ENCODE assay signal across 17 mouse cellular contexts in the genomic region with DNA sequence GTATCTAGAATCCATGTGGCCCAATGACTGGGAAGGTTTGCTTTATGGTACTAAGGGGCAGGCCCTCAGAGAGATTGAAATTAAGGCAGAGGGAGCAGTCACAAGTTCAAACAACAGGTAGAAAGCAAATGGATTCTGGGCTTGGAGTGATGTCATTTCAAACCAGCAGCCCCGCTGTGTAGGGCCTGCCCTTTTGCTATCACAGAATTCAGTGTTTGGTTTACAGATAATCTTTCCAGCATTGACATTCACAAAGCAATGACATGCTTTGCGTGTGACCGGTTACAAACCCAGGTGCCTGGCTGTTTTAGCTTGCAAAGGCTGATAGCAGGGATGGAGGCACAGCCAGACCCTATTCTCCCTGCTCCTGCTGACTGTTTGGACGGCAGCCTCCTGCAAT.
"Had no signal": no experiment of that assay in that cellular context is flagged by ENCODE, and none has a peak within 500 bp of the region (broad histone marks: within the 10 kb centered on the region; RNA-seq: fewer than 3 reads in every experiment).

No protein-coding gene starts in this region.

- ATAC-seq: liver, postnatal 0 days; lung, postnatal 0 days; midbrain, embryonic 13.5 days; midbrain, embryonic 15.5 days had no signal

- H3K27me3 ChIP-seq: liver, embryonic 15.5 days; lung, embryonic 15.5 days; megakaryocyte, embryonic 14.5 days; midbrain, embryonic 13.5 days; midbrain, embryonic 15.5 days; neural tube, embryonic 12.5 days had no signal

- H3K27ac ChIP-seq: liver, embryonic 15.5 days; lung, embryonic 15.5 days; macrophage; midbrain, embryonic 13.5 days; midbrain, embryonic 15.5 days; neural tube, embryonic 12.5 days had no signal

- H3K9me3 ChIP-seq: liver, embryonic 15.5 days; lung, embryonic 15.5 days; midbrain, embryonic 13.5 days; midbrain, embryonic 15.5 days; neural tube, embryonic 12.5 days had no signal

- DNase-seq: liver, postnatal 0 days; lung, adult 2 months; lung, postnatal 14 days; lung, postnatal 36 days; right cerebral cortex, postnatal 14 days; thymus, adult 2 months; thymus, postnatal 25 days; thymus, postnatal 4 days had no signal

- H3K4me1 ChIP-seq: liver, embryonic 15.5 days; lung, embryonic 15.5 days; midbrain, embryonic 13.5 days; midbrain, embryonic 15.5 days; neural tube, embryonic 12.5 days had no signal

- H3K9ac ChIP-seq: liver, embryonic 15.5 days; liver, postnatal 0 days; lung, embryonic 15.5 days; midbrain, embryonic 13.5 days; midbrain, embryonic 15.5 days; neural tube, embryonic 12.5 days had no signal

- H3K4me2 ChIP-seq: liver, embryonic 15.5 days; lung, embryonic 15.5 days; midbrain, embryonic 11.5 days; midbrain, embryonic 13.5 days; midbrain, embryonic 15.5 days; neural tube, embryonic 12.5 days had no signal

- H3K4me3 ChIP-seq: liver, embryonic 15.5 days; lung, embryonic 15.5 days; midbrain, embryonic 13.5 days; midbrain, embryonic 15.5 days; neural tube, embryonic 12.5 days had no signal
